Mouse (Mus musculus) spleen, adult 2 months (tissue): ENCODE measurements around the gene Slc39a9.

Source experiments
- CTCF ChIP-seq: fragments of 200-500 bp; IDR thresholded peaks from 2 replicates; pipeline ENCODE4 v1.5.1; 2011; ENCODE audit warnings: mild to moderate bottlenecking, inconsistent platforms; ENCODE audit not compliant: insufficient read depth, insufficient read length, insufficient replicate concordance; ENCODE audit errors: extremely low read depth
- POLR2A ChIP-seq: fragments of 200-500 bp; IDR thresholded peaks from 2 replicates; pipeline ENCODE4 v1.6.1; 2011; ENCODE audit warnings: low read depth, low read length, inconsistent platforms

GRCm38 (mm10) chr12:80642725-80643692, 674 bp upstream of the Slc39a9 start:
- TF ChIP-seq POLR2A, result no peak
- peak; percentile 13; the same call in 1 of the 2 replicates for TF ChIP-seq CTCF
